Mouse (Mus musculus) midbrain, embryonic 10.5 days (tissue): ENCODE data around the gene Mpl. TPM values are rescaled to one million over a fixed set of nuclear protein-coding genes. Genes with fewer than 3 reads are reported as not detected.
A peak's percentile ranks its signal among the peaks of the same experiment; 100 is the strongest.

Experiments
- DNase-seq: peaks from one replicate; pipeline ENCODE4 v3.0.0-alpha.2; 2017; ENCODE audit warnings: low spot score
- H3K27ac ChIP-seq: fragments of 300-500 bp; sonication (generic); replicated peaks from 2 replicates; pipeline ENCODE4 v1.5.1; 2016; ENCODE audit warnings: mild to moderate bottlenecking
- H3K27me3 ChIP-seq: fragments of 300-500 bp; sonication (generic); 2 replicates; pipeline ENCODE4 v1.6.1; 2016; ENCODE audit warnings: low read depth, mild to moderate bottlenecking; ENCODE audit not compliant: poor library complexity, severe bottlenecking
- H3K36me3 ChIP-seq: fragments of 300-500 bp; sonication (generic); 2 replicates; pipeline ENCODE4 v1.6.1; 2016; ENCODE audit warnings: mild to moderate bottlenecking, moderate library complexity
- H3K4me1 ChIP-seq: fragments of 300-500 bp; sonication (generic); 2 replicates; pipeline ENCODE4 v1.6.1; 2016
- H3K4me3 ChIP-seq: fragments of 300-500 bp; sonication (generic); 2 replicates; pipeline ENCODE4 v1.5.1; 2016; ENCODE audit warnings: mild to moderate bottlenecking, moderate library complexity
- H3K9me3 ChIP-seq: fragments of 300-500 bp; sonication (generic); replicated peaks from 2 replicates; pipeline ENCODE4 v1.6.1; 2016; ENCODE audit warnings: mild to moderate bottlenecking
- WGBS: fragments of 180-500 bp; shearing (Covaris S2); methylation state at CpG from one replicate; pipeline ENCODE4 v1.1.7; 2016; 5-methylcytosine and 5-hydroxymethylcytosine counted together
- polyA plus RNA-seq: library from polyadenylated mRNA; unstranded; fragments of >200 nt; fragmentation: Nextera tagmentation; extraction: Ambion mirVana; gene quantifications from 2 replicates; pipeline ENCODE4 v1.2.1, GENCODE M21; 2016

The Mpl gene
- polyA plus RNA-seq, 1 experiment from 2014 or later = 1.8 TPM

GRCm38 (mm10) chr4:118445781-118446414, 11.4 kb downstream of the Mpl start:
- Histone ChIP-seq H3K4me1 (peaks cover 18% of the 10 kb centered on the region), H3K9me3 (no peaks in the 10 kb centered on the region), H3K27me3 (peaks cover 10% of the 10 kb centered on the region; the same call in 1 of the 2 replicates), H3K27ac (peak overlapping the region; percentile 75), H3K36me3 (no peaks in the 10 kb centered on the region), H3K4me3 (peak overlapping the region; percentile 62)
- peak; percentile 60 for DNase-seq
- WGBS = 16% methylated on average over 18 of the region's 18 CpGs

- Histone ChIP-seq H3K36me3 (no peaks in the 10 kb centered on the region), H3K4me1 (peaks cover 18% of the 10 kb centered on the region), H3K9me3 (no peaks in the 10 kb centered on the region), H3K27me3 (peaks cover 10% of the 10 kb centered on the region; the same call in 1 of the 2 replicates), H3K27ac (no peak overlapping the region), H3K4me3 (no peak overlapping the region)
- DNase-seq = no peak
- 88% methylated on average over 10 of the region's 10 CpGs for WGBS
Observed at GRCm38 (mm10) chr4:118445088-118445487, 12.2 kb downstream of the Mpl start.

- peak; percentile 46 for DNase-seq
- 9% methylated on average over 12 of the region's 12 CpGs for WGBS
- H3K4me1 ChIP-seq = peaks cover 46% of the 10 kb centered on the region
- H3K36me3 ChIP-seq = peaks cover 34% of the 10 kb centered on the region
- H3K9me3 ChIP-seq = no peaks in the 10 kb centered on the region
- H3K4me3 ChIP-seq = peak overlapping the region; percentile 97
- H3K27me3 ChIP-seq = no peaks in the 10 kb centered on the region
- peak overlapping the region; percentile 95 for H3K27ac ChIP-seq
Observed at GRCm38 (mm10) chr4:118437829-118438253, 19.5 kb downstream of the Mpl start.

- DNase-seq = peak; percentile 95
- Histone ChIP-seq H3K9me3 (no peaks in the 10 kb centered on the region), H3K36me3 (peaks cover 42% of the 10 kb centered on the region), H3K27me3 (no peaks in the 10 kb centered on the region), H3K4me3 (peak within 1 kb of the TSS; percentile 97), H3K27ac (peak within 1 kb of the TSS; percentile 95), H3K4me1 (peaks cover 53% of the 10 kb centered on the region)
- WGBS = under 1% methylated on average over 67 of the region's 67 CpGs
Observed at GRCm38 (mm10) chr4:118436820-118437603, 20.3 kb downstream of the Mpl start, which contains the start of gene Cdc20. TSS of gene Cdc20 (minus strand) at chr4:118437352.

GRCm38 (mm10) chr4:118432332-118432731, 25.0 kb downstream of the Mpl start:
- Histone ChIP-seq H3K4me3 (0 out of 2 replicates have a peak overlapping the region, but pooled peaks have one; percentile 9), H3K36me3 (peaks cover 68% of the 10 kb centered on the region), H3K27ac (no peak overlapping the region), H3K27me3 (no peaks in the 10 kb centered on the region), H3K9me3 (no peaks in the 10 kb centered on the region), H3K4me1 (peaks cover 72% of the 10 kb centered on the region)
- no peak for DNase-seq
- 66% methylated on average over 8 of the region's 8 CpGs for WGBS

- Histone ChIP-seq H3K9me3 (no peaks in the 10 kb centered on the region), H3K27ac (no peak overlapping the region), H3K27me3 (no peaks in the 10 kb centered on the region), H3K36me3 (peaks cover 49% of the 10 kb centered on the region), H3K4me1 (peaks cover 53% of the 10 kb centered on the region), H3K4me3 (peak overlapping the region; percentile 75)
- DNase-seq = no peak
- WGBS = 57% methylated on average over 7 of the region's 7 CpGs
Observed at GRCm38 (mm10) chr4:118429215-118429895, 28.0 kb downstream of the Mpl start.

GRCm38 (mm10) chr4:118428531-118429214, 28.6 kb downstream of the Mpl start:
- H3K9me3 ChIP-seq = no peaks in the 10 kb centered on the region
- H3K27ac ChIP-seq = peak overlapping the region; percentile 91
- no peaks in the 10 kb centered on the region for H3K27me3 ChIP-seq
- DNase-seq = no peak
- WGBS = 56% methylated on average over 15 of the region's 15 CpGs
- H3K36me3 ChIP-seq = peaks cover 46% of the 10 kb centered on the region
- peak overlapping the region; percentile 75 for H3K4me3 ChIP-seq
- peaks cover 46% of the 10 kb centered on the region for H3K4me1 ChIP-seq

- Histone ChIP-seq H3K4me3 (peak within 1 kb of the TSS; percentile 75), H3K27ac (peak within 1 kb of the TSS; percentile 91), H3K36me3 (peaks cover 44% of the 10 kb centered on the region), H3K27me3 (no peaks in the 10 kb centered on the region), H3K9me3 (no peaks in the 10 kb centered on the region), H3K4me1 (peaks cover 39% of the 10 kb centered on the region)
- WGBS = under 1% methylated on average over 15 of the region's 31 CpGs
- peak; percentile 93 for DNase-seq
Observed at GRCm38 (mm10) chr4:118427768-118428451, 29.4 kb downstream of the Mpl start, which contains the start of gene Elovl1. TSS of gene Elovl1 (plus strand) at chr4:118428093.

GRCm38 (mm10) chr4:118427415-118427767, 29.9 kb downstream of the Mpl start:
- Histone ChIP-seq H3K36me3 (peaks cover 43% of the 10 kb centered on the region), H3K27me3 (no peaks in the 10 kb centered on the region), H3K4me1 (peaks cover 35% of the 10 kb centered on the region), H3K9me3 (no peaks in the 10 kb centered on the region), H3K27ac (peak overlapping the region; percentile 91), H3K4me3 (peak overlapping the region; percentile 75)
- DNase-seq = no peak
- 5% methylated on average over 5 of the region's 5 CpGs for WGBS

- Histone ChIP-seq H3K36me3 (peaks cover 41% of the 10 kb centered on the region), H3K9me3 (no peaks in the 10 kb centered on the region), H3K4me1 (peaks cover 30% of the 10 kb centered on the region), H3K27me3 (no peaks in the 10 kb centered on the region), H3K4me3 (no peak overlapping the region), H3K27ac (no peak overlapping the region)
- 84% methylated on average over 1 of the region's 1 CpGs for WGBS
- no peak for DNase-seq
Observed at GRCm38 (mm10) chr4:118425374-118425773, 31.9 kb downstream of the Mpl start.

- DNase-seq = no peak
- Histone ChIP-seq H3K4me1 (peaks cover 28% of the 10 kb centered on the region), H3K27me3 (no peaks in the 10 kb centered on the region), H3K4me3 (no peak overlapping the region), H3K27ac (no peak overlapping the region), H3K9me3 (no peaks in the 10 kb centered on the region), H3K36me3 (peaks cover 41% of the 10 kb centered on the region)
- WGBS = 81% methylated on average over 4 of the region's 4 CpGs
Observed at GRCm38 (mm10) chr4:118424541-118425160, 32.7 kb downstream of the Mpl start.
